Mouse (Mus musculus): ENCODE data around the gene Snx10.

Snx10 gene

DNA sequence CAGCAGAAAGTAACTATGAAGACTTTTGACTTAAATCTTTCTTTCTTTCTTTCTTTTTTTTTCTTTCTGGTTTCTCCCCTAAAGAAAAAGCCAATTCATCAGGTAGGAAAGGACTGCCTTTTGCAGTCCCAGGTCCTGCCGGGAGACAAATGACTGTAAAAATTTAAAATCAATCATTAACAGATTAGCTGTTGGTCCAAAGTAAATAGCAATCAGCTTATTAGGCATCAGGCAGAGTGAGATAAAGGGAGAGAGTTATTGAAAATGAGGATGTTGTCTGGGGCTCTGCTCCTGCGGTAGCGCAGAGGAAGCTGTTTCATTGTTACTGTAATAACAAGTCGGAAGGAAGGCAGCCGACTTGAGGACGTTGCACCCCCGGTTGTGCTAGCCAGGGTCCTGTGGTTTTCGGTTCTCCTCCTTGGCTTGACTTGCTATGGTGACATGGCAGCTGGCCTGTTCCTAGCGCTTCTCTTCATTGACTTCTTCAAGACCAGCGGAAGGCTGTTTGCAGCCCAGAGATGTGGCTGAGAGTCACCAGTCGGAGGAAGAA is 112.4 kb downstream of the Snx10 start:
- no peak for TF ChIP-seq GATA4 (IDR thresholded peaks at IDR 0.05; ENCODE audit: insufficient replicate concordance, low read length)

Measured in liver, adult (tissue).